Mouse (Mus musculus) cerebellum, adult 9-10 months (tissue): ENCODE data around the gene Kremen2.

ENCODE experiments used
- DNase-seq: peaks from one replicate; pipeline ENCODE4 v3.0.0; 2022

Gene Kremen2

GRCm38 (mm10) chr17:23726758-23727142 lies 18.9 kb downstream of the Kremen2 start:
- peak; percentile 78 for DNase-seq

GRCm38 (mm10) chr17:23725999-23726757 lies 19.5 kb downstream of the Kremen2 start, which contains the start of gene Pkmyt1:
Gene Pkmyt1 (plus strand): TSS chr17:23726336.
- peak; percentile 94 for DNase-seq

- peak; percentile 57 for DNase-seq
Measured at GRCm38 (mm10) chr17:23725477-23725876, 20.2 kb downstream of the Kremen2 start.

DNA sequence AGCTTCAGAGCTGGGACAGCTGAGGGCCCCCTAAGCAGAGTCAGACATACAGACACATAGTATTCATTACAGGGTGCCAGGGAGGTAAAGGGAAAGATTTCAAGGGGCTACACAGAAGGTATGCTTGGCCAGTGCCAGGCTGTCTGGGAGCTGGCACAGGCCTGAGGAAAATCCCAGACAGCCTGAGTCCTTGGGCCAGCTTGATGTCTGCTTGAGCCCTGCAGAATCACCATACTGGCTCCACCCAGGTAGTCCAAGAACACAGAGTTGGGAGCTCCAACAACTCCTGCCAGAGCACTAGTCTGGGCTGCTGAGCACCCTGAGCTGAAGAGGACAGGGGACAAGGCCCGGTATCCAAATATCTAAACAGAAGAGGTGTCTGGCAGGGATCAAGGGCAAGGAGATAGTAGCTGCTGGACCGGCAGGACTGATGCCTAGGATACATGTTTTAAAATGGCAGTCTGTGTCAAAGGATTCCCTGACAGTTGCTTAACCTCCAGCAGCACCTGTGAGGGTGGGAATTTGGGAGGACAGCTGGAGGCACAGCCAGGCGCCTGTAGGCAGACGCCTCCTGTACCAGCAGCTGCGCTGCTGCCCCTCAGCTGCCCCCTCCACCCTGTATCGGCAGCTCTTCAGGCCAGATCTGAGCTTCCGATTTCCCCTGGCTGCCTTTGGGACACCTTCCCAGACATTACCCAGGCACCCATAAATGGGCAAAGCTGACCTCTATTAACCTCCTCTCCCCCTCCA lies 23.1 kb downstream of the Kremen2 start, which contains the start of gene 1520401A03Rik:
1520401A03Rik (minus strand) TSS at position 408 of the 750 bp plus-strand sequence.
- no peak for DNase-seq

DNA sequence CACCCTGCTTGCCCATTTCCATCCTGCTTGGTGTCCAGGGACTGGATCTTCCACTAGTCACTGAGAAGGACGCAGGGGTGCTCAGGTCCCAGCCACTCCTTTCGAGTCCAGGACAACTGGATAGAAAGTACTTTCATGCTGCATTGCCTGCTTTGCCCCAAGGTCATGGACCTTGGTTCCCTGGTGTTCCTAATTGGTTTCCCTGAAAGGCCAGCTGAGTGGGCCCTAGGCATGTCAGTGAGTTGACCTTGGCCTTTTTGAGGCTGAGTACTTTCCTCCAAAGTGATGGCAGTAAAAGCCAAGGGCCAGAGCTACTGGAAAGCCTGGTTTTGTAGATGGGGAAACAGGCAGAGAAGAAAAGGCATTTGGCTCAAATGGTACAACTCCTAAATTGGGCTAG lies 23.7 kb downstream of the Kremen2 start:
- DNase-seq: no peak

DNA sequence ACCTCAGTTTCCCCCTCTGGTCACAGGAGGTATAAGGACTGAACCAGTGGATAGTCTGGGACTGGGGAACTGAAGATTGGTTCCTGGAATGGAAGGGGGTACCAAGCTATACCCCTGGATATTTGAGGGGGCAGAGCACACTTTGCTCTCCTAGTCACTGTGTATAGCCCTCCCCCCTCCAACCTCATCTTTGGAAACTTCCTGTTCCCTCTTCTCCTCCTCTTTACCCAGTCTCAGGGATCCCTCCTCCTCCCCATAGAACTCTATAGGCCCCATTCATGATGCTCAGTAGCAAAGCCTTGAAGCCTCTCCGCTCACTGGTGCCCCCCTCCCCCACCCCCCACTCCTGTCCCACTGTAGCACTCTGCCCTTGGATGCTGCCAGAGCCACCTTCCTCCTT lies 26.2 kb downstream of the Kremen2 start:
- DNase-seq: no peak

DNA sequence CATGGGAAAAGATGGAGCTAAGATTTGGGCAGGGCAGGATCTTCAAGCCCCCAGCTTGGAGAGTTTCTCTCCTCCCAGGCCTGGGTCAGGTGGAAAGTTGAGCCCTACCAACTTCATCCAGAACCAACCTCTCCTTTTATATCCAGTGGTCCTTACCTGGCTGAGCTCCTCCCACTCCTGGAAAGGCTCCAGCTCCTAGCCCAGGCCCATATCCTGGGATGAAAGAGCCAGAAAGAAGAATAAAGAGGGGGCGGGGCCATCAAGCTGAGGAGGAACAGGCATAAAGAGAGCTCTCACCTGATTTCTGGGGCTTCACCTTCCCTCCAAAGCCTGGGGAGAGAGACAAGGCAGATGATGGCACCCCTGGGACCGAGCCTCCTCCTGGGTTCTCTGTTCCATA lies 28.6 kb downstream of the Kremen2 start:
- DNase-seq: no peak

GRCm38 (mm10) chr17:23706212-23706611 lies 39.4 kb downstream of the Kremen2 start:
- peak; percentile 83 for DNase-seq

DNA sequence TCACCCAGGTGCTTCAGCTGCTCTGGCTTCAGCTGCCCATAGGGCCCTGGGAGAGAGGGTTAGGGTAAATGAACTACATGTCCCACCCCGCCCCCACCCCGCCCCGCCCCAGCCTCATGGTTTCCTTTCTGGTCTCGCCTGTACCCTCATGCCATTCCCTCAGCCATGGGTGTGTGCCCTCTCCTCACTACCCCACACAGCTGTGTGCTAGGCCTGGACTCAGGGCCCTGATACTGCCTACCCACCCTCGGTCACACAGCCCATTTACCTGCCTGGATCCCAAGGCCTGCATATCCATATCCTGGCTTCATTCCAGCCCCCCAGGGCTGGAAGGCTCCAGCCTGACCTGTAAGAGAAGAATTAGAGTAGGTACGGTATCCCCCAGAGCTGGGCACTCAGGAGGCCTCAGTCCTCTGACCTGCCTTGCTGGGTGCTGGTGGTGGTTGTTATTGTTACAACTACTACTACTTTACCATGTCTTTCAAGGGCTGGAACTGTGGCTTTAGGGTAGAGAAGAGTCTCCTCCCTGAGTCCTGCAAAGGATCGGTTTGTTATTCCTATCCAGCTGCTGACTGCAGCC lies 40.0 kb downstream of the Kremen2 start:
- no peak for DNase-seq

DNA sequence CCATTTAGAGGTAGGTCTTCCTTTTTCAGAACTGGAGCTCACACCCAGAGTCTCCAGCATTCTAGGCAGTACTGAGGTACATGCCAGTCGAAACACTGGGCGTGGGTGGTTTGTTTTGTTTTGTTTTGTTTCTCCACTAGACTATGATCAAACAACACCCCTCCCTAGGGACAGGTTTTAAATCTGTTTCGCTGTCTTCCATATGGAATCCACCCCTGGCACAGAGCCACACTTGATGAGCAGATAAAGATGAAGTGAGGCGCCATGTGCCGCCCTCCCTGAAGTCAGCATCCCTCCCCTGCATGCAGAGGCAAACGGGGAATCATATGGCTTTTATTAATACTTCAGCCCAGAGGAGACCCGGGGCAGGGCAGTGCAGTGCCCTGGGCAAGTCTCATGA lies 40.9 kb downstream of the Kremen2 start:
- no peak for DNase-seq

- DNase-seq: no peak
Measured at GRCm38 (mm10) chr17:23703301-23703700, 42.3 kb downstream of the Kremen2 start.

- peak; percentile 96 for DNase-seq
Measured at GRCm38 (mm10) chr17:23700079-23700478, 45.6 kb downstream of the Kremen2 start.

DNA sequence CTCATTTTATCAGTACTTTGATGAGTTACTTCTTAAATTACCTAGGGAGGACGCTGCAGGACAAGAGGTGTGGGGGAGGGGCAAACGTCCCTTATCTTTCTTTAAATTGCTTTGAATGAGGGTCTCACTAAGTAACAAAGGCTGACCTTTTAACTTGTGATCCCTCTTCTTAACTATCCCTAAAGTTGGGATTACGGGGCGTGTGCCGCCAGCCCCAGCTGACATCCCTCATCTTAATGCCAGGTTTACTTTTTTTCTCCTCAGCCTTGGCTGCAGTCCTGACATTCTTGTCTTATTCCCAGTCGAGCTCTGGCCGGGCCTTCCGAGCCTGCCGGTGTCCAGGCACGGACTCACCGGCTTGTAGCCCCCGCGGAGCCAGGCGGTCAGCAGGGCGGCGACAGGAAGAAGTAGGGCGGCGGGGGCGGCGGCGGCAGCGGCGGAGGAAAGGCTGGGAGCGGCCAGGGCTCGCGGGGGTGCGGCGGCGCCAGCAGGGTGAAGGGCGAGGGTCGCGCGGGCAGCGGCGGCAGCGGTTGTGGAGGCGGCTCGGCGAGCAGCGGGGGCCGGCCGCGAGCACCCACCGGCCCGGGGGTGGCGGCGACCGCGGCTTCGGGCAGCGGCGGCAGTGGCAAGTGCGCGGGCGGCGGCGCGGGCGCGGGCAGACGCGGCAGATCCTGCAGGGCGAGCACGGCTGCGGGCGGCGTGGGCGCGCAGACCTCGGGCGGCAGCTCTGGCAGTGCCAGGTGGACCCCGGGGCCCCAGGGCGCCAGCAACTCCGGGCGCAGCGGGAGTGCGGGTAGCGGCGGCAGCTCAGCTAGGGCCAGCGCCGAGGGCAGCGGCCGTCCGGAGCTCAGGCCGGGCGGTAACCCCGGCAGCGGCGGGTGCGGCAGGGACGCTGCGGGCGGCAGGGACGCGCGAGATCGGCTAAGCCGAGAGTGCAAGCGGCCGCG lies 46.2 kb downstream of the Kremen2 start:
- DNase-seq: no peak

DNA sequence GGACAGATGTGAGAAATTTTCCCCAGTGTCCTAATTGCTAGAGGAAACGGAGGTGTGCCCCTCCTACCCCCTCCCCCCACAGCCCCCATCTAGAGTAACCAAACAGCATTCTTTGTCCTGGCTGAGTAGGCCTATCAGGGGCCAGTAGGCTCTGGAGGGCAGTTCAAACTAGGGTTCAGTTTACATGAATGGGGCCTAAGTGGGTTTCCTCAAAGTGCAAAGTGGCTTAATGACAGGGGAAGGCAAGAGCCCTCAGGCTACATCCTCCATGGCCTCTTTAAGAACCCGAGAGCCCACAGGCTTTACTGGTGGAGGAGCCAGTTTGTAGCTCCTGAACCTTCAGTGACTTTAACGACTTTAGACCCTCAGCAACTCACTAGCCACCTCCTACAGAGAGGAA lies 49.8 kb downstream of the Kremen2 start:
- no peak for DNase-seq

DNA sequence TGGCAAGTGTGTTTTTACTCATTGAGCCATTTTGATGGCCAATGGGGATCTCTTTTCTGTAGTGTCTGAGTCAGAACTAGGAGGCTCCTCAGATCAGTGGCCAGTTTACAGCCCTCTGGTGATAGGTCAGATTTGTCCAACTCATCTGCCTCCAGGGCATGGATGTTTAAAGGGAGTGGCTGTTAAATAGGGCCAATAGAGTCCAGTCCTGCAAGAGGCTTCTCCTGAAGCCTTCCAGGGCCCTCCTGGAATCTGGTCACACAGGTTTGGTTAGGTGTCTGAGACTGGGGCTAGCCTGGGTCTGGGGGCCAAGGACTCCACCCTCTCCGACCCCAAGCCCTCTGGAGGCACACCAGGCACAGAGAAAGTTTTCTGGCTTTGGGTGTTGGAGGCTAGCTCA lies 51.1 kb downstream of the Kremen2 start:
- DNase-seq: no peak
